ENCODE assay signal across 8 mouse cellular contexts in the genomic region with DNA sequence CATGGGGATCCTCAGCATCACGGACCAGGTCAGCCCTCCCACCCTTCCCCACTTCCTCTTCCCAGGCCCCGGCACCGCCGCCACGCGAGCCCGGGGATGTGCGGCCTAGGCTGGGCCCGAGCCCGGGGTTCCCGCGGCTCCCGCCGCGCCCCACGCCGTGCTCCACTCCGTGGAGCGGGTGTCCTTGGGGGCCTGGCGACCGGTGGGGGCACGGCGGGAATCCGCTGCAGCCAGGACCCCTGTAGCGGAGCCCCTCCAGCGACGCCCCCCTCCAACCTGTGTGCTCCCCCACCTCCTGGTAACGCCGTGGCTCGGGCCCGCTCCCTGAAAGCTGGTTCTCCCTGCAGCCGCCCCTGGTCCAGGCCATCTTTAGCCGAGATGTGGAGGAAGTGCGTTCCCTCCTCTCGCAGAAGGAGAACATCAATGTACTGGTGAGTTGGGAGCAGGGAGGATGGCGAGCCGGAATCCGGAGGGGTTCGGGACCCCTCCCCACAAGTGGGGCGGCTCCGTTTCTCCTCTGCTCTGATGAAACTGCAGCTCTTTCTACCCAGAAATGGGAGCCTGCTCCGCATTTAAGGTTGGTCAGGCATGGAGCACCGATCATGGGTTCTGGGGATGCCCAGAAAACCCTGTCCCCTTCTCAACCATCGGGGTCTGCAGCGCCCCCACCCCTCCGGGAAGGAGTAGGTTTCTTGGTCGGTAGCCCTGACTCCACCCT. TPM values are rescaled to one million over a fixed set of nuclear protein-coding genes. Genes with fewer than 3 reads are reported as not detected.
A peak's percentile ranks its signal among the peaks of the same experiment; 100 is the strongest.
DNase-seq lines count a peak whose midpoint lies in the region; ATAC-seq and TF ChIP-seq lines count a peak whose summit lies in the region.
"Had no signal": no experiment of that assay in that cellular context is flagged by ENCODE, and none has a peak within 500 bp of the region (broad histone marks: within the 10 kb centered on the region; RNA-seq: fewer than 3 reads in every experiment).

No protein-coding gene starts in this region.

- peak overlapping the region; percentile 84 for H3K4me3 ChIP-seq in bone marrow, adult 2 months (replicated peaks; ENCODE audit: control insufficient read depth, low read depth, low read length)
- H3K4me3 ChIP-seq in forebrain, embryonic 10.5 days: peak overlapping the region; percentile 75
- peak overlapping the region; percentile 75 for H3K4me3 ChIP-seq in intestine, embryonic 16.5 days (ENCODE audit: low read length)
- H3K4me3 ChIP-seq in macrophage (ENCODE audit: inconsistent target): peak overlapping the region; percentile 76
- H3K4me3 ChIP-seq in small intestine, adult 2 months (ENCODE audit: low read depth, low read length): peak overlapping the region; percentile 95

- peaks cover 46% of the 10 kb centered on the region for H3K36me3 ChIP-seq in forebrain, embryonic 10.5 days (replicated peaks)
- peaks cover 3% of the 10 kb centered on the region for H3K36me3 ChIP-seq in intestine, embryonic 16.5 days (ENCODE audit: control insufficient read depth, insufficient read depth, low read length)
- H3K36me3 ChIP-seq in macrophage (ENCODE audit: inconsistent target): peaks cover 31% of the 10 kb centered on the region
- H3K36me3 ChIP-seq in small intestine, adult 2 months (ENCODE audit: control insufficient read depth, insufficient read depth, low read length): peaks cover 10% of the 10 kb centered on the region

- H3K9ac ChIP-seq in intestine, embryonic 16.5 days (ENCODE audit: low read depth, low read length): peak overlapping the region; percentile 99

- no peak for TF ChIP-seq CTCF in bone marrow, adult 2 months (IDR thresholded peaks at IDR 0.05; ENCODE audit: control insufficient read depth, insufficient read depth, low read length)
- no peak for TF ChIP-seq CTCF in small intestine, adult 2 months (IDR thresholded peaks at IDR 0.05; ENCODE audit: extremely low read depth, insufficient read length, insufficient replicate concordance, low read depth, low read length)

- H3K79me2 ChIP-seq in macrophage (ENCODE audit: inconsistent target): peaks cover 26% of the 10 kb centered on the region

- H3K4me2 ChIP-seq in intestine, embryonic 16.5 days (ENCODE audit: low read depth, low read length): peak overlapping the region; percentile 85

- H3K27ac ChIP-seq in bone marrow, adult 2 months (ENCODE audit: control insufficient read depth, insufficient read depth, low read depth, low read length, poor library complexity): peak overlapping the region; percentile 98
- H3K27ac ChIP-seq in forebrain, embryonic 10.5 days: peak overlapping the region; percentile 98
- H3K27ac ChIP-seq in intestine, embryonic 16.5 days (ENCODE audit: low read length): peak overlapping the region; percentile 82
- peak overlapping the region; percentile 39 for H3K27ac ChIP-seq in macrophage
- H3K27ac ChIP-seq in small intestine, adult 2 months (ENCODE audit: insufficient read depth, low read depth, low read length): no peak overlapping the region; the same call in 1 of the 2 replicates

- peak; percentile 77 for ATAC-seq in intestine, embryonic 16.5 days

- H3K9me3 ChIP-seq in forebrain, embryonic 10.5 days: no peaks in the 10 kb centered on the region
- H3K9me3 ChIP-seq in intestine, embryonic 16.5 days (ENCODE audit: control insufficient read depth, low read length): no peaks in the 10 kb centered on the region

- 0 out of 2 replicates have a peak, but pooled peaks have one; percentile 37 for TF ChIP-seq POLR2A in bone marrow, adult 2 months (IDR thresholded peaks at IDR 0.05; ENCODE audit: borderline replicate concordance, control insufficient read depth, low read depth, low read length)
- TF ChIP-seq POLR2A in small intestine, adult 2 months (IDR thresholded peaks at IDR 0.05; ENCODE audit: low read depth, low read length): no peak

- peaks cover 1% of the 10 kb centered on the region; the same call in 1 of the 2 replicates for H3K4me1 ChIP-seq in bone marrow, adult 2 months (ENCODE audit: control insufficient read depth, insufficient read depth, low read length)
- peaks cover 32% of the 10 kb centered on the region for H3K4me1 ChIP-seq in forebrain, embryonic 10.5 days
- H3K4me1 ChIP-seq in intestine, embryonic 16.5 days (ENCODE audit: control insufficient read depth, insufficient read depth, low read length): peaks cover 13% of the 10 kb centered on the region
- H3K4me1 ChIP-seq in small intestine, adult 2 months (ENCODE audit: control insufficient read depth, insufficient read depth, insufficient read length, low read length): peaks cover 11% of the 10 kb centered on the region; the same call in 1 of the 2 replicates

- DNase-seq in right cerebral cortex, adult 18-20 months: peak; percentile 37
- no peak for DNase-seq in right cerebral cortex, postnatal 36 days (ENCODE audit: low spot score in 2 of 2)
- peak; percentile 59 for DNase-seq in forebrain, embryonic 10.5 days (ENCODE audit: extremely low spot score, low spot score)

- WGBS in bone marrow, adult 2 months: under 1% methylated on average over 47 of the region's 47 CpGs
- under 1% methylated on average over 43 of the region's 47 CpGs for WGBS in forebrain, embryonic 10.5 days
- under 1% methylated on average over 38 of the region's 47 CpGs for WGBS in intestine, embryonic 16.5 days
- WGBS in macrophage (ENCODE audit: missing documents): under 1% methylated on average over 45 of the region's 47 CpGs
- WGBS in small intestine, adult 2 months: 1% methylated on average over 47 of the region's 47 CpGs

- no peaks in the 10 kb centered on the region for H3K27me3 ChIP-seq in forebrain, embryonic 10.5 days (ENCODE audit: poor library complexity, severe bottlenecking)
- H3K27me3 ChIP-seq in intestine, embryonic 16.5 days (replicated peaks; ENCODE audit: control insufficient read depth, insufficient read depth, low read length): no peaks in the 10 kb centered on the region
- H3K27me3 ChIP-seq in small intestine, adult 2 months (ENCODE audit: control insufficient read depth, insufficient read depth, low read length): no peaks in the 10 kb centered on the region

RNA-seq across cellular contexts. Expression of gene Ankrd52, which starts 0.5 kb away (rescaled TPM):
- 14.5 and 17.1 TPM in 2 replicates for polyA plus RNA-seq in bone marrow, adult 2 months (2011; ENCODE audit: insufficient read depth, insufficient read length, low replicate concordance, missing spikeins)
- 11.1 and 13.1 TPM in 2 replicates for polyA plus RNA-seq in forebrain, embryonic 10.5 days (2016; fragmentation: Nextera tagmentation; extraction: Ambion mirVana)
- polyA plus RNA-seq in intestine, embryonic 16.5 days (2015; fragmentation: Nextera tagmentation; extraction: Ambion mirVana): 6.7 and 7.2 TPM in 2 replicates
- total RNA-seq in macrophage (2018; cell fraction: chromatin; rRNA removed): 100 to 1,000 TPM in 14 of 26 experiments, 10 to 100 TPM in 12; 50.9 to 167 (median 110) TPM
- total RNA-seq in macrophage (2018; cell fraction: cytosol; rRNA removed): 10 to 100 TPM; 21.8 to 48.7 (median 34.6) TPM
- total RNA-seq in macrophage (2018; cell fraction: nucleus; rRNA removed): 100 to 1,000 TPM in 2 of 26 experiments, 10 to 100 TPM in 24; 40.0 to 119 (median 63.2) TPM
- 23.3 to 29.3 TPM (median 26.0 TPM) in 3 replicates for polyA plus RNA-seq in macrophage (2018)
- 15.3 and 22.1 TPM in 2 replicates for polyA plus RNA-seq in small intestine, adult 2 months (2012; rRNA removed)

RNA-seq across cellular contexts. Expression of gene Coq10a, which starts 8.6 kb away (rescaled TPM):
- polyA plus RNA-seq in bone marrow, adult 2 months (2011; ENCODE audit: insufficient read depth, insufficient read length, low replicate concordance, missing spikeins): 10.7 and 22.9 TPM in 2 replicates
- 9.2 and 10.1 TPM in 2 replicates for polyA plus RNA-seq in forebrain, embryonic 10.5 days (2016; fragmentation: Nextera tagmentation; extraction: Ambion mirVana)
- polyA plus RNA-seq in intestine, embryonic 16.5 days (2015; fragmentation: Nextera tagmentation; extraction: Ambion mirVana): 2.5 and 3.3 TPM in 2 replicates
- total RNA-seq in macrophage (2018; cell fraction: chromatin; rRNA removed): 100 to 1,000 TPM in 2 of 26 experiments, 10 to 100 TPM in 24; 13.3 to 122 (median 50.9) TPM
- total RNA-seq in macrophage (2018; cell fraction: cytosol; rRNA removed): 10 to 100 TPM; 12.0 to 35.3 (median 21.6) TPM
- 100 to 1,000 TPM in 3 of 26 experiments, 10 to 100 TPM in 23; 11.0 to 129 (median 43.5) TPM for total RNA-seq in macrophage (2018; cell fraction: nucleus; rRNA removed)
- polyA plus RNA-seq in macrophage (2018): 20.5 to 35.2 TPM (median 25.5 TPM) in 3 replicates
- polyA plus RNA-seq in small intestine, adult 2 months (2012; rRNA removed): 36.5 and 79.1 TPM in 2 replicates

RNA-seq across cellular contexts. Expression of gene Slc39a5, which starts 23.6 kb away (rescaled TPM):
- polyA plus RNA-seq in bone marrow, adult 2 months (2011; ENCODE audit: insufficient read depth, insufficient read length, low replicate concordance, missing spikeins): not detected in 2 replicates
- polyA plus RNA-seq in forebrain, embryonic 10.5 days (2016; fragmentation: Nextera tagmentation; extraction: Ambion mirVana): 0.30 TPM in 1 of 2 replicates, not detected in the other
- 207 and 242 TPM in 2 replicates for polyA plus RNA-seq in intestine, embryonic 16.5 days (2015; fragmentation: Nextera tagmentation; extraction: Ambion mirVana)
- under 1 TPM in 1 of 26 experiments, not detected in 25; 0.92 TPM for total RNA-seq in macrophage (2018; cell fraction: chromatin; rRNA removed)
- total RNA-seq in macrophage (2018; cell fraction: cytosol; rRNA removed): not detected
- total RNA-seq in macrophage (2018; cell fraction: nucleus; rRNA removed): not detected
- polyA plus RNA-seq in macrophage (2018): not detected in 3 replicates
- polyA plus RNA-seq in small intestine, adult 2 months (2012; rRNA removed): 165 and 301 TPM in 2 replicates
- total RNA-seq: heart, postnatal 10 days had no signal

RNA-seq across cellular contexts. Expression of gene Nabp2, which starts 33.9 kb away (rescaled TPM):
- polyA plus RNA-seq in bone marrow, adult 2 months (2011; ENCODE audit: insufficient read depth, insufficient read length, low replicate concordance, missing spikeins): 26.4 and 40.0 TPM in 2 replicates
- polyA plus RNA-seq in forebrain, embryonic 10.5 days (2016; fragmentation: Nextera tagmentation; extraction: Ambion mirVana): 161 and 164 TPM in 2 replicates
- 104 TPM in 2 replicates for polyA plus RNA-seq in intestine, embryonic 16.5 days (2015; fragmentation: Nextera tagmentation; extraction: Ambion mirVana)
- 10 to 100 TPM in 12 of 26 experiments, 1 to 10 TPM in 14; 2.0 to 21.4 (median 9.2) TPM for total RNA-seq in macrophage (2018; cell fraction: chromatin; rRNA removed)
- 10 to 100 TPM; 33.5 to 58.9 (median 48.1) TPM for total RNA-seq in macrophage (2018; cell fraction: cytosol; rRNA removed)
- 10 to 100 TPM in 16 of 26 experiments, 1 to 10 TPM in 10; 5.7 to 22.4 (median 12.2) TPM for total RNA-seq in macrophage (2018; cell fraction: nucleus; rRNA removed)
- polyA plus RNA-seq in macrophage (2018): 44.1 to 130 TPM (median 65.7 TPM) in 3 replicates
- 21.6 and 37.8 TPM in 2 replicates for polyA plus RNA-seq in small intestine, adult 2 months (2012; rRNA removed)

RNA-seq across cellular contexts. Expression of gene Rnf41, which starts 34.1 kb away (rescaled TPM):
- polyA plus RNA-seq in bone marrow, adult 2 months (2011; ENCODE audit: insufficient read depth, insufficient read length, low replicate concordance, missing spikeins): 8.5 and 17.3 TPM in 2 replicates
- 40.9 and 42.9 TPM in 2 replicates for polyA plus RNA-seq in forebrain, embryonic 10.5 days (2016; fragmentation: Nextera tagmentation; extraction: Ambion mirVana)
- polyA plus RNA-seq in intestine, embryonic 16.5 days (2015; fragmentation: Nextera tagmentation; extraction: Ambion mirVana): 43.2 and 43.3 TPM in 2 replicates
- total RNA-seq in macrophage (2018; cell fraction: chromatin; rRNA removed): 100 to 1,000 TPM in 1 of 26 experiments, 10 to 100 TPM in 25; 20.7 to 101 (median 48.4) TPM
- 10 to 100 TPM; 26.8 to 47.9 (median 36.3) TPM for total RNA-seq in macrophage (2018; cell fraction: cytosol; rRNA removed)
- 100 to 1,000 TPM in 1 of 26 experiments, 10 to 100 TPM in 25; 28.1 to 103 (median 45.2) TPM for total RNA-seq in macrophage (2018; cell fraction: nucleus; rRNA removed)
- polyA plus RNA-seq in macrophage (2018): 26.5 to 35.2 TPM (median 33.6 TPM) in 3 replicates
- polyA plus RNA-seq in small intestine, adult 2 months (2012; rRNA removed): 11.0 and 23.0 TPM in 2 replicates

Comparison
In these comparisons a context has a peak if more than half of its experiments do, and no peak if none do; other contexts are left out.
1. DNase-seq: peak in right cerebral cortex, adult 18-20 months (single experiment) and forebrain, embryonic 10.5 days (single experiment); none in right cerebral cortex, postnatal 36 days (0 of 2).
2. RNA of gene Slc39a5, which starts 23.6 kb away (polyA plus RNA-seq): 165 to 301 TPM in small intestine, adult 2 months and 207 to 242 TPM in intestine, embryonic 16.5 days; 0.30 TPM in forebrain, embryonic 10.5 days, not detected in bone marrow, adult 2 months and not detected in macrophage; every median in the first group is over 100 times any median in the second.
3. Peak in every context shown above with its lines, with median percentiles within 50 percentile points of each other: H3K4me3 ChIP-seq.